Mouse (Mus musculus) lung, embryonic 15.5 days (tissue): ENCODE data around the gene Naip1. TPM values are rescaled to one million over a fixed set of nuclear protein-coding genes. Genes with fewer than 3 reads are reported as not detected.
"Not testable (repeated sequence)": the region's sequence is repeated elsewhere in the genome, so short reads cannot be mapped to it uniquely, and the experiment has no call there.

ENCODE experiments used
- ATAC-seq: fragments of 200-750 bp; cut with Nextera tagmentation; 2 replicates; pipeline ENCODE4 v1.8.0; 2017; ENCODE audit warnings: moderate number of reproducible peaks, borderline replicate concordance; ENCODE audit not compliant: low FRiP score, low TSS enrichment; ENCODE audit errors: extremely low read depth
- H3K27ac ChIP-seq: fragments of 300-500 bp; sonication (generic); 2 replicates; pipeline ENCODE4 v1.5.1; 2015; ENCODE audit warnings: moderate library complexity, mild to moderate bottlenecking, inconsistent platforms
- H3K27me3 ChIP-seq: fragments of 300-500 bp; sonication (generic); 2 replicates; pipeline ENCODE4 v1.6.1; 2015; ENCODE audit warnings: inconsistent platforms
- H3K36me3 ChIP-seq: fragments of 300-500 bp; sonication (generic); 2 replicates; pipeline ENCODE4 v1.6.1; 2015; ENCODE audit warnings: inconsistent platforms
- H3K4me1 ChIP-seq: fragments of 300-500 bp; sonication (generic); 2 replicates; pipeline ENCODE4 v1.6.1; 2015; ENCODE audit warnings: inconsistent platforms
- H3K4me2 ChIP-seq: fragments of 300-500 bp; sonication (generic); 2 replicates; pipeline ENCODE4 v1.6.1; 2015; ENCODE audit warnings: inconsistent platforms, mild to moderate bottlenecking, moderate library complexity
- H3K4me3 ChIP-seq: fragments of 300-500 bp; sonication (generic); 2 replicates; pipeline ENCODE4 v1.5.1; 2015; ENCODE audit warnings: mild to moderate bottlenecking, inconsistent platforms
- H3K9ac ChIP-seq: fragments of 300-500 bp; sonication (generic); 2 replicates; pipeline ENCODE4 v1.6.1; 2015; ENCODE audit warnings: inconsistent platforms
- H3K9me3 ChIP-seq: fragments of 300-500 bp; sonication (generic); 2 replicates; pipeline ENCODE4 v1.6.1; 2016; ENCODE audit warnings: inconsistent platforms
- WGBS: fragments of 180-500 bp; shearing (Covaris S2); methylation state at CpG from one replicate; pipeline ENCODE4 v1.1.7; 2015; 5-methylcytosine and 5-hydroxymethylcytosine counted together
- polyA plus RNA-seq: library from polyadenylated mRNA; unstranded; fragments of >200 nt; fragmentation: Nextera tagmentation; extraction: Ambion mirVana; gene quantifications from 2 replicates; pipeline ENCODE4 v1.2.1, GENCODE M21; 2015

The Naip1 gene
- polyA plus RNA-seq, 1 experiment from 2014 or later = 0.05 TPM

- Histone ChIP-seq H3K27ac (no peak overlapping the region), H3K4me3 (no peak overlapping the region), H3K4me1 (no peaks in the 10 kb centered on the region), H3K9ac (no peak overlapping the region), H3K4me2 (no peak overlapping the region), H3K36me3 (no peaks in the 10 kb centered on the region), H3K9me3 (no peaks in the 10 kb centered on the region), H3K27me3 (no peaks in the 10 kb centered on the region)
- no peak for ATAC-seq
- 53% methylated on average over 3 of the region's 3 CpGs for WGBS
Observed at GRCm38 (mm10) chr13:100440116-100440515, 12.6 kb downstream of the Naip1 start.

GRCm38 (mm10) chr13:100438701-100439100 is 14.0 kb downstream of the Naip1 start:
- Histone ChIP-seq H3K4me2 (no peak overlapping the region), H3K36me3 (no peaks in the 10 kb centered on the region), H3K4me1 (no peaks in the 10 kb centered on the region), H3K27me3 (no peaks in the 10 kb centered on the region), H3K9ac (no peak overlapping the region), H3K27ac (no peak overlapping the region), H3K9me3 (no peaks in the 10 kb centered on the region), H3K4me3 (no peak overlapping the region)
- no peak for ATAC-seq
- 27% methylated on average over 1 of the region's 1 CpGs for WGBS

- H3K9me3 ChIP-seq = no peaks in the 10 kb centered on the region
- H3K9ac ChIP-seq = no peak overlapping the region
- H3K27me3 ChIP-seq = no peaks in the 10 kb centered on the region
- H3K36me3 ChIP-seq = no peaks in the 10 kb centered on the region
- no peak overlapping the region for H3K4me3 ChIP-seq
- no peak overlapping the region for H3K27ac ChIP-seq
- WGBS = 63% methylated on average over 3 of the region's 3 CpGs
- H3K4me1 ChIP-seq = no peaks in the 10 kb centered on the region
- ATAC-seq = no peak
- H3K4me2 ChIP-seq = no peak overlapping the region
Observed at GRCm38 (mm10) chr13:100437322-100437825, 15.3 kb downstream of the Naip1 start.

- H3K4me3 ChIP-seq, H3K36me3 ChIP-seq, H3K4me1 ChIP-seq, ATAC-seq, H3K4me2 ChIP-seq, H3K9me3 ChIP-seq, H3K27ac ChIP-seq, H3K27me3 ChIP-seq, H3K9ac ChIP-seq: not testable (repeated sequence)
- 81% methylated on average over 1 of the region's 1 CpGs for WGBS
Observed at GRCm38 (mm10) chr13:100436556-100437163, 16.0 kb downstream of the Naip1 start.

GRCm38 (mm10) chr13:100419958-100420357 is 32.7 kb downstream of the Naip1 start:
- not testable (repeated sequence) for H3K27me3 ChIP-seq, ATAC-seq, H3K4me2 ChIP-seq, H3K27ac ChIP-seq, H3K36me3 ChIP-seq, H3K9ac ChIP-seq, H3K4me1 ChIP-seq, H3K9me3 ChIP-seq, H3K4me3 ChIP-seq
- WGBS = 84% methylated on average over 7 of the region's 7 CpGs

- H3K9me3 ChIP-seq = peaks cover 7% of the 10 kb centered on the region; the same call in 1 of the 2 replicates
- no peaks in the 10 kb centered on the region for H3K4me1 ChIP-seq
- no peak overlapping the region for H3K9ac ChIP-seq
- no peak for ATAC-seq
- no peaks in the 10 kb centered on the region for H3K36me3 ChIP-seq
- WGBS = 47% methylated on average over 1 of the region's 1 CpGs
- H3K4me3 ChIP-seq = no peak overlapping the region
- no peak overlapping the region for H3K4me2 ChIP-seq
- H3K27me3 ChIP-seq = no peaks in the 10 kb centered on the region
- no peak overlapping the region for H3K27ac ChIP-seq
Observed at GRCm38 (mm10) chr13:100414428-100414827, 38.2 kb downstream of the Naip1 start.

- H3K9me3 ChIP-seq = 0 out of 2 replicates have a peak, but pooled peaks cover 7% of the 10 kb centered on the region
- no peak for ATAC-seq
- 57% methylated on average over 4 of the region's 4 CpGs for WGBS
Observed at GRCm38 (mm10) chr13:100409825-100410224, 42.8 kb downstream of the Naip1 start.

GRCm38 (mm10) chr13:100409181-100409580 is 43.5 kb downstream of the Naip1 start:
- WGBS = 80% methylated on average over 5 of the region's 5 CpGs
- Histone ChIP-seq H3K27ac (no peak overlapping the region), H3K9ac (no peak overlapping the region), H3K4me3 (no peak overlapping the region), H3K4me2 (no peak overlapping the region), H3K9me3 (0 out of 2 replicates have a peak, but pooled peaks cover 1% of the 10 kb centered on the region), H3K27me3 (no peaks in the 10 kb centered on the region), H3K4me1 (no peaks in the 10 kb centered on the region), H3K36me3 (no peaks in the 10 kb centered on the region)
- ATAC-seq = no peak

More at GRCm38 (mm10) chr13:100409825-100410224, 42.8 kb downstream of the Naip1 start:
- H3K4me3 ChIP-seq = no peak overlapping the region
- H3K9ac ChIP-seq = no peak overlapping the region
- no peaks in the 10 kb centered on the region for H3K27me3 ChIP-seq
- no peak overlapping the region for H3K27ac ChIP-seq
- no peak overlapping the region for H3K4me2 ChIP-seq
- no peaks in the 10 kb centered on the region for H3K36me3 ChIP-seq
- no peaks in the 10 kb centered on the region for H3K4me1 ChIP-seq

GRCm38 (mm10) chr13:100408242-100408641 is 44.4 kb downstream of the Naip1 start:
- Histone ChIP-seq H3K4me2 (no peak overlapping the region), H3K4me1 (no peaks in the 10 kb centered on the region), H3K9ac (no peak overlapping the region), H3K4me3 (no peak overlapping the region), H3K36me3 (no peaks in the 10 kb centered on the region), H3K27me3 (no peaks in the 10 kb centered on the region), H3K27ac (no peak overlapping the region), H3K9me3 (no peaks in the 10 kb centered on the region)
- WGBS = 79% methylated on average over 7 of the region's 7 CpGs
- no peak for ATAC-seq

- H3K27ac ChIP-seq, H3K4me2 ChIP-seq, H3K4me1 ChIP-seq, H3K9me3 ChIP-seq, H3K36me3 ChIP-seq, H3K27me3 ChIP-seq, H3K9ac ChIP-seq, H3K4me3 ChIP-seq, ATAC-seq: not testable (repeated sequence)
- WGBS = 62% methylated on average over 7 of the region's 7 CpGs
Observed at GRCm38 (mm10) chr13:100402930-100403637, 49.6 kb downstream of the Naip1 start.

- not testable (repeated sequence) for H3K27ac ChIP-seq, H3K4me2 ChIP-seq, H3K4me1 ChIP-seq, H3K27me3 ChIP-seq, ATAC-seq, H3K9ac ChIP-seq, H3K4me3 ChIP-seq, H3K36me3 ChIP-seq, H3K9me3 ChIP-seq
- 23% methylated on average over 5 of the region's 5 CpGs for WGBS
Observed at GRCm38 (mm10) chr13:100391021-100391420, 61.6 kb downstream of the Naip1 start.

GRCm38 (mm10) chr13:100370536-100370935 is 82.1 kb downstream of the Naip1 start:
- H3K4me3 ChIP-seq = no peak overlapping the region
- H3K9me3 ChIP-seq = no peaks in the 10 kb centered on the region
- no peaks in the 10 kb centered on the region for H3K36me3 ChIP-seq
- H3K4me1 ChIP-seq = no peaks in the 10 kb centered on the region
- no peak overlapping the region for H3K27ac ChIP-seq
- no peak overlapping the region for H3K4me2 ChIP-seq
- no peak for ATAC-seq
- 95% methylated on average over 1 of the region's 1 CpGs for WGBS
- no peak overlapping the region for H3K9ac ChIP-seq
- H3K27me3 ChIP-seq = no peaks in the 10 kb centered on the region
